Mouse (Mus musculus) 3134 (cell line): Measurements from ENCODE around the gene Ctf2.
A peak's percentile ranks its signal among the peaks of the same experiment; 100 is the strongest.

Source experiments
- DNase-seq: peaks from one replicate; pipeline ENCODE4 v3.0.0-alpha.2; 2011; ENCODE audit warnings: low spot score; ENCODE audit not compliant: insufficient read length; ENCODE audit errors: extremely low read depth

Ctf2 gene

GRCm38 (mm10) chr7:127689626-127690280 is 42.2 kb downstream of the Ctf2 start:
- DNase-seq, result no peak

DNA sequence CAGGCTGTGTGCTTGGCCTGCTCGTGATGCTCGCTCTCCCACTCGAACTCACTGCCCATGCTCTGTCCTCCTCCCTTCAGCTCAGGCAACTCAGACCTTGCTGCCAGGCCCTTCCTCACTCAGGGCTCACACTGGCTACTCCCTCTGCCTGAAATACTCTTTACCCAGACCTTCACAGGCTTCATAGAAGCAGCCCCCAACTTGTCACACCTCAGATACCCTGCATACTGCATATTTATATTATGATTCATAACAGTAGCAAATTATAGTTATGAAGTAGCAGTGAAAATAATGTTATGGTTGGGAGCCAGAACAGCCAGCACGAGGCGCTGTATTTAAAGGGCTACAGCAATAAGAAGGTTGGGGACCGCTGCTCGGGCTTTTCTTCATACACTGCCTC is 43.0 kb downstream of the Ctf2 start:
- no peak for DNase-seq

GRCm38 (mm10) chr7:127686740-127687449 is 45.1 kb downstream of the Ctf2 start:
- no peak for DNase-seq

GRCm38 (mm10) chr7:127685304-127686018 is 46.5 kb downstream of the Ctf2 start:
- no peak for DNase-seq

- no peak for DNase-seq
Measured at GRCm38 (mm10) chr7:127681888-127682553, 49.9 kb downstream of the Ctf2 start.

DNA sequence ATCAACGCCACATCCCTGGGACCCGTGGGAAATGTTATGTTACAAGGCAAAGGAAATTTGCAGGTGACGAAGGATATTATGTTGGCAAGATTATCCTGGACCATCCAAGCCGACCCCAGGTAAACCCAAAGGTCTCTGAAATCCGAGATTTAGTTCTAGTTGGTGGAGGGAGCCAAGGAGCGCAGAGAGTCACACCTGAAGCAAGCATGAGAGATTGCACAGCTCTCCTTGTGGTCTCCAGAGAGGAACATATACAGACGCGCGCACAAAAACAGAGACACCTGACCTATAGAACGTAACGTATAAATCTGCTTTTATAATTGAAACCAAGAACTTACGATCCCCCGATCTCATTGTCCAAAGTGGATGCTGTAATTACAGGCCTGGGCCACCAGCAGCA is 51.4 kb downstream of the Ctf2 start:
- DNase-seq, result no peak

DNA sequence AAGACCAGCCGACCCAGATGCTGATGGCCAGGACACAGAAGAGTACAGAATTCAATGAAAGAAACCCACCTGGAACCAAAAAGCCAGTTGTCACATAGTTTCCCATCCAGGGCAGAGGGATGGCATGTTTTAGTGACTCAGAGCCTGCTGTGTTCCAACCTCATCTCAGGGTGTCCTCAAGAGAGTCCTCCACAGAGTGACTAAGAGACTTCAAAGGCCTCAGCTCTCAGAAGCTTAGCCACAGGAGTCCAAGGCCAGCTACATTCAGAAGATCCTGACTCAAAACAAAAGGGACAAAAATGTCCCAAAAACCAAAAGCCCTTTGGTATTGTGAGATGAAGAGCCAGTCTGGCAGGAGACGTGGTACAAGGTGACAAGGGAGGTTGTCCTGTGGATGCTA is 53.2 kb downstream of the Ctf2 start:
- DNase-seq, result no peak

- DNase-seq, result no peak
Measured at GRCm38 (mm10) chr7:127677609-127678008, 54.4 kb downstream of the Ctf2 start.

GRCm38 (mm10) chr7:127677077-127677476 is 54.9 kb downstream of the Ctf2 start:
- peak; percentile 34 for DNase-seq

DNA sequence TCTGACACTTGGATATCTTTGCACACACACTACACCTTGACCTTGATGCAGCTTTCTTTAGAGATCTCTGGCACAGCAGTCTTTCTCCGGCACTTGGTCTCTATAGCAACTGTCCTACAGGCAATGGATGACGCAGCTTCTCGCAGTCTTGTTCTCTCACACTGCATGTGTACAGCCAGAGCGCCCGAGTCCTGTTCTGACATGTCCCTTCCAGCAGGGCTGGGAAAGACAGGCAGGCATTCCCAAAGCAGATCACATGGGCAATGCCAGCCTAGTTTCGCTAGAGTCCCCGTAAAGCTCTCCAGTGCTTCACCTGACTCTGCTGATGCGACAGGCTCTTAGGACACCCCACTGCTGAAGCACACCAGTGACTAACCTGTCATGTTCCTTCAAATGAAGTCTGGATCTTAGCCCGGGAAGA is 56.6 kb downstream of the Ctf2 start:
- DNase-seq, result no peak

DNA sequence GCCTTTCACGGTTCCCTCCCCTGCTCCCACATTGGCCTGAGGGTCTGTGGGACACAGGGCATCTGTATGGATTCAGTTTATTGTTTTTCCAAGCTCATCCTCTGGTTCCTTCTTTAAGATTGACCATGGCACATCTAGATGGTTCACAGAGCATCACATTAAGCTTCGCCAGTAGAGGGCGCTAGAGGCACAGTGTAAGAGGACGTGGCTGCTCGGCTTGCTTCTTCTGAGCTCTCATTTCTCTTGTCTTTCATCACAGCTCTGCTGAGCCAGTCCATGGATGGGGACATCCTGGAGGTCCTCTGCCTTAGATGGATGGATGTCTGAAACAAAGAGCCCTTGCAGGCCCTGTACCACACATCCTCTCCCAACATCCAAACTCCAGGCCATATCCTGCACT is 57.0 kb downstream of the Ctf2 start:
- DNase-seq, result peak; percentile 31

- no peak for DNase-seq
Measured at GRCm38 (mm10) chr7:127672776-127673175, 59.2 kb downstream of the Ctf2 start.

GRCm38 (mm10) chr7:127671880-127672774 is 59.8 kb downstream of the Ctf2 start:
- no peak for DNase-seq
